Mouse (Mus musculus) 3T3-L1 (cell line): ENCODE results near the gene Lrtm2.

Experiments used
- DNase-seq: peaks from one replicate; pipeline ENCODE4 v3.0.0-alpha.2; 2015; ENCODE audit warnings: low read depth, low spot score

The Lrtm2 gene

GRCm38 (mm10) chr6:119280761-119281160 is 49.8 kb downstream of the Lrtm2 start:
- no peak for DNase-seq

GRCm38 (mm10) chr6:119276713-119277112 is 53.9 kb downstream of the Lrtm2 start:
- no peak for DNase-seq
